Mouse (Mus musculus) lung, postnatal 25 days (tissue): ENCODE measurements at regions not wholly inside any gene's neighbourhood (a gene's known extent, or its start where the extent isn't known, plus 50 kb on each side); places are given as distances from the start of the nearest gene placed in this dataset.
"Not testable (repeated sequence)": the region's sequence is repeated elsewhere in the genome, so short reads cannot be mapped to it uniquely, and the experiment has no call there.

Experiments
- DNase-seq: peaks from one replicate; pipeline ENCODE4 v3.0.0; 2022; ENCODE audit warnings: low spot score

- not testable (repeated sequence) for DNase-seq
Measured at GRCm38 (mm10) chr3:6135754-6136153, 385.1 kb downstream of the Gm8797 start.

GRCm38 (mm10) chr3:6137374-6137773 is 386.8 kb downstream of the Gm8797 start:
- DNase-seq, result no peak

GRCm38 (mm10) chr3:6173775-6174174 is 423.2 kb downstream of the Gm8797 start:
- DNase-seq, result no peak

GRCm38 (mm10) chr3:6182533-6182932 is 431.9 kb downstream of the Gm8797 start:
- no peak for DNase-seq

- DNase-seq, result no peak
Measured at GRCm38 (mm10) chr3:6183400-6183799, 432.8 kb downstream of the Gm8797 start.

GRCm38 (mm10) chr3:6204656-6205055 is 415.6 kb downstream of the 1700008P02Rik start:
- no peak for DNase-seq

- no peak for DNase-seq
Measured at GRCm38 (mm10) chr3:6228685-6229084, 391.6 kb downstream of the 1700008P02Rik start.
